Mouse (Mus musculus) C2C12 (cell line): ENCODE results near the gene Map3k5.

Experiments
- CEBPB ChIP-seq: IDR thresholded peaks from one replicate; pipeline ENCODE4 v1.6.1; 2011; ENCODE audit warnings: low read depth, mild to moderate bottlenecking, control low read depth, moderate library complexity
- CTCF ChIP-seq: IDR thresholded peaks from one replicate; pipeline ENCODE4 v1.5.1; 2011; ENCODE audit not compliant: control insufficient read depth, insufficient read depth, insufficient read length
- MYOD1 ChIP-seq: IDR thresholded peaks from one replicate; pipeline ENCODE4 v1.6.1; 2011; ENCODE audit warnings: low read depth; ENCODE audit not compliant: control insufficient read depth, insufficient read length
- USF1 ChIP-seq: IDR thresholded peaks from one replicate; pipeline ENCODE4 v1.6.1; 2011; ENCODE audit warnings: low read depth, mild to moderate bottlenecking, control low read depth, moderate library complexity

- TF ChIP-seq CTCF: no peak
- TF ChIP-seq MYOD1: no peak
- TF ChIP-seq CEBPB: no peak
- TF ChIP-seq USF1: no peak
Measured at GRCm38 (mm10) chr10:19989986-19990385, 55.7 kb downstream of the Map3k5 start.
